Comparison of ENCODE assay signal across 12 mouse cellular contexts in the genomic region with DNA sequence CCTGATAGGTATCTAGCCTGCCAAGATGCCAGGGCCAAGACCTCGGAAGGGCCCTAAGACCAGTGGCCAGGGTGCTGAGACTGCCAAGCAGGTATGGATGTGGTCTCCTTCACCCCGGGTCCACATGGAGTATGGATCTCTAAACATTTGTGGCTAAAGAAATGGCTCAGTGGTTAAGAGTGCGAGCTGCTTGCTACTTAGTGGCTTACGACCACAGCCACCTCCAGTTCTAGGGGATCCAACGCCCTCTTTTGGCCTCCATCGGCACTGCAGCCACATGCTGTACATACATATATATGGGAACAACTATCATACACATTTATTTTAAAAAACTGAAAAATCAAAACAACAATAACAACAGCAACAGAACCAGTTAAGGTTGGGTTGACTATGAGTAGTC. TPM values are rescaled to one million over a fixed set of nuclear protein-coding genes. Genes with fewer than 3 reads are reported as not detected.
DNase-seq lines count a peak whose midpoint lies in the region; ATAC-seq and TF ChIP-seq lines count a peak whose summit lies in the region.
"Had no signal": no experiment of that assay in that cellular context is flagged by ENCODE, and none has a peak within 500 bp of the region (broad histone marks: within the 10 kb centered on the region; RNA-seq: fewer than 3 reads in every experiment).

No protein-coding gene starts in this region.

- no peak overlapping the region for H3K4me3 ChIP-seq in lung, embryonic 14.5 days (ENCODE audit: low read depth, low read length)
- H3K4me3 ChIP-seq in ES-Bruce4 (ENCODE audit: low read depth, low read length): no peak overlapping the region

- no peak overlapping the region for H3K4me2 ChIP-seq in lung, embryonic 14.5 days

- H3K9me3 ChIP-seq in lung, embryonic 14.5 days (ENCODE audit: low read depth, low read length): no peaks in the 10 kb centered on the region
- no peaks in the 10 kb centered on the region for H3K9me3 ChIP-seq in ES-Bruce4 (replicated peaks; ENCODE audit: control insufficient read depth, insufficient read depth, low read length, poor library complexity, severe bottlenecking)
- H3K9me3 ChIP-seq: heart, embryonic 13.5 days; limb, embryonic 12.5 days had no signal

- H3K9ac ChIP-seq in lung, embryonic 14.5 days: no peak overlapping the region
- H3K9ac ChIP-seq in ES-Bruce4 (ENCODE audit: low read depth, poor library complexity, severe bottlenecking): no peak overlapping the region
- H3K9ac ChIP-seq: limb, embryonic 12.5 days had no signal

- peak; percentile 16 for DNase-seq in embryo, embryonic 10.5 days (ENCODE audit: low spot score)
- DNase-seq in embryo, embryonic 11 days: no peak
- peak; percentile 14 for DNase-seq in lung, embryonic 14.5 days
- DNase-seq in lung, postnatal 10 days: no peak
- peak; percentile 28 for DNase-seq in splenic B cell, adult 2 months (ENCODE audit: low read depth, low spot score)
- DNase-seq in adrenal gland, postnatal 25 days: no peak
- DNase-seq in spleen, postnatal 36 days (ENCODE audit: low spot score in 2 of 2): no peak
- DNase-seq: adrenal gland, postnatal 36 days; lung, postnatal 4 days had no signal

- peak; percentile 26; the same call in 1 of the 2 replicates for TF ChIP-seq CTCF in lung, embryonic 14.5 days (IDR thresholded peaks at IDR 0.05; ENCODE audit: low read depth)
- TF ChIP-seq CTCF in ES-Bruce4 (IDR thresholded peaks at IDR 0.05; ENCODE audit: low read depth, low read length): peak; percentile 61

- no peaks in the 10 kb centered on the region for H3K27me3 ChIP-seq in lung, embryonic 14.5 days (ENCODE audit: insufficient read depth, low read length)
- no peaks in the 10 kb centered on the region for H3K27me3 ChIP-seq in ES-Bruce4 (ENCODE audit: control insufficient read depth, insufficient read depth, low read length, poor library complexity, severe bottlenecking)
- H3K27me3 ChIP-seq in splenic B cell, adult 2 months (ENCODE audit: control insufficient read depth, insufficient read depth, low read length, poor library complexity, severe bottlenecking): no peaks in the 10 kb centered on the region
- H3K27me3 ChIP-seq: heart, embryonic 13.5 days; limb, embryonic 12.5 days had no signal

- H3K4me1 ChIP-seq in lung, embryonic 14.5 days (ENCODE audit: insufficient read depth): no peaks in the 10 kb centered on the region
- no peaks in the 10 kb centered on the region for H3K4me1 ChIP-seq in ES-Bruce4 (ENCODE audit: control insufficient read depth, insufficient read depth, low read length)

- 90% methylated on average over 6 of the region's 6 CpGs for WGBS in lung, embryonic 14.5 days

- TF ChIP-seq POLR2A in ES-Bruce4 (IDR thresholded peaks at IDR 0.05; ENCODE audit: insufficient read depth, low read length): no peak

- peaks cover 26% of the 10 kb centered on the region for H3K36me3 ChIP-seq in lung, embryonic 14.5 days (ENCODE audit: insufficient read depth)
- peaks cover 10% of the 10 kb centered on the region for H3K36me3 ChIP-seq in ES-Bruce4 (ENCODE audit: control insufficient read depth, insufficient read depth, low read length, poor library complexity, severe bottlenecking)
- H3K36me3 ChIP-seq in splenic B cell, adult 2 months (ENCODE audit: control insufficient read depth, insufficient read depth, low read length, poor library complexity, severe bottlenecking): peaks cover 11% of the 10 kb centered on the region

- no peak for TF ChIP-seq EP300 in ES-Bruce4 (IDR thresholded peaks at IDR 0.05; ENCODE audit: insufficient read depth, low read depth, low read length)

- no peak for ATAC-seq in lung, embryonic 14.5 days (ENCODE audit: insufficient read depth)

- no peak overlapping the region for H3K27ac ChIP-seq in lung, embryonic 14.5 days (ENCODE audit: low read depth)
- no peak overlapping the region for H3K27ac ChIP-seq in ES-Bruce4 (ENCODE audit: insufficient read depth, low read length)
- H3K27ac ChIP-seq: heart, embryonic 13.5 days; limb, embryonic 12.5 days had no signal

RNA-seq across cellular contexts. Expression of a gene that starts 1.8 kb away (rescaled TPM):
- 31.1 and 31.4 TPM in 2 replicates for polyA plus RNA-seq in lung, embryonic 14.5 days (2014; fragmentation: Nextera tagmentation; extraction: Ambion mirVana)
- polyA plus RNA-seq in ES-Bruce4 (2011; ENCODE audit: insufficient read depth, insufficient read length, low read depth, missing spikeins): 47.8 and 49.0 TPM in 2 replicates
- total RNA-seq in adrenal gland, postnatal 25 days (2021): 55.9 and 66.4 TPM in 2 replicates

RNA-seq across cellular contexts. Expression of a gene that starts 42.3 kb away (rescaled TPM):
- 14.3 and 15.7 TPM in 2 replicates for polyA plus RNA-seq in lung, embryonic 14.5 days (2014; fragmentation: Nextera tagmentation; extraction: Ambion mirVana)
- polyA plus RNA-seq in ES-Bruce4 (2011; ENCODE audit: insufficient read depth, insufficient read length, low read depth, missing spikeins): 69.3 and 71.1 TPM in 2 replicates
- 0.94 and 1.1 TPM in 2 replicates for total RNA-seq in adrenal gland, postnatal 25 days (2021)

RNA-seq across cellular contexts. Expression of a gene that starts 42.4 kb away (rescaled TPM):
- polyA plus RNA-seq in lung, embryonic 14.5 days (2014; fragmentation: Nextera tagmentation; extraction: Ambion mirVana): 92.0 and 96.2 TPM in 2 replicates
- polyA plus RNA-seq in ES-Bruce4 (2011; ENCODE audit: insufficient read depth, insufficient read length, low read depth, missing spikeins): 119 and 121 TPM in 2 replicates
- 27.6 and 30.2 TPM in 2 replicates for total RNA-seq in adrenal gland, postnatal 25 days (2021)

Comparison
In these comparisons a context has a peak if more than half of its experiments do, and no peak if none do; other contexts are left out.
1. DNase-seq: peak in embryo, embryonic 10.5 days (single experiment), lung, embryonic 14.5 days (single experiment) and splenic B cell, adult 2 months (single experiment); none in embryo, embryonic 11 days (single experiment), lung, postnatal 10 days (single experiment), adrenal gland, postnatal 25 days (single experiment) and spleen, postnatal 36 days (0 of 2).